Mouse (Mus musculus) MEL (cell line): ENCODE measurements around the gene Rprd1b. TPM values are rescaled to one million over a fixed set of nuclear protein-coding genes. Genes with fewer than 3 reads are reported as not detected.

ENCODE experiments used
- DNase-seq: peaks from one replicate; pipeline ENCODE4 v3.0.0; 2011; ENCODE audit warnings: low read depth, low spot score
- H3K27ac ChIP-seq: 2 replicates; pipeline ENCODE4 v1.5.1; 2012; ENCODE audit warnings: low read depth, mild to moderate bottlenecking, control low read depth, low read length, moderate library complexity; ENCODE audit not compliant: control insufficient read depth
- H3K27me3 ChIP-seq, 2 experiments: fragments of 150-350 bp in 1 of 2; sonication (generic) in 1 of 2; 2 replicates each; pipeline ENCODE4 v1.6.1; 2012; ENCODE audit warnings: low read length in 2 of 2, mild to moderate bottlenecking in 2 of 2, improper control_type of control experiment in 1 of 2, moderate library complexity in 1 of 2; ENCODE audit not compliant: insufficient read depth in 2 of 2, control insufficient read depth in 1 of 2
- H3K36me3 ChIP-seq, 2 experiments: 2 replicates each; pipeline ENCODE4 v1.6.1; 2012 to 2014; ENCODE audit warnings: low read length in 2 of 2, improper control_type of control experiment in 1 of 2, inconsistent platforms in 1 of 2, mild to moderate bottlenecking in 1 of 2; ENCODE audit not compliant: insufficient read depth in 2 of 2, control insufficient read depth in 1 of 2
- H3K4me1 ChIP-seq, 2 experiments: fragments of 150-350 bp in 1 of 2; sonication (generic) in 1 of 2; 2 replicates each; pipeline ENCODE4 v1.6.1; 2012; ENCODE audit warnings: low read length in 2 of 2, improper control_type of control experiment in 1 of 2, mild to moderate bottlenecking in 1 of 2; ENCODE audit not compliant: insufficient read depth in 2 of 2, control insufficient read depth in 1 of 2
- H3K4me3 ChIP-seq, 2 experiments: fragments of 150-350 bp in 1 of 2; sonication (generic) in 1 of 2; 2 replicates each; pipeline ENCODE4 v1.5.1; 2012; ENCODE audit warnings: low read depth in 2 of 2, low read length in 2 of 2, mild to moderate bottlenecking in 2 of 2, moderate library complexity in 2 of 2, control low read depth in 1 of 2, improper control_type of control experiment in 1 of 2; ENCODE audit not compliant: control insufficient read depth in 1 of 2, insufficient read depth in 1 of 2
- H3K79me2 ChIP-seq: 2 replicates; pipeline ENCODE4 v1.6.1; 2012; ENCODE audit warnings: mild to moderate bottlenecking, low read length, moderate library complexity; ENCODE audit not compliant: control insufficient read depth, poor library complexity, insufficient read depth
- H3K9ac ChIP-seq: 2 replicates; pipeline ENCODE4 v1.6.1; 2012; ENCODE audit warnings: low read depth, mild to moderate bottlenecking, control low read depth, low read length, moderate library complexity; ENCODE audit not compliant: control insufficient read depth, poor library complexity, severe bottlenecking
- H3K9me3 ChIP-seq: fragments of 150-350 bp; sonication (generic); replicated peaks from 2 replicates; pipeline ENCODE4 v1.6.1; 2012; ENCODE audit warnings: mild to moderate bottlenecking, low read length, improper control_type of control experiment, moderate library complexity; ENCODE audit not compliant: insufficient read depth
- BHLHE40 ChIP-seq: IDR thresholded peaks from 2 replicates; pipeline ENCODE4 v1.6.1; 2012; ENCODE audit warnings: low read depth, mild to moderate bottlenecking, inconsistent platforms, low read length, improper control_type of control experiment, borderline replicate concordance
- CHD1 ChIP-seq: IDR thresholded peaks from 2 replicates; pipeline ENCODE4 v1.6.1; 2012; ENCODE audit warnings: low read depth, mild to moderate bottlenecking, inconsistent platforms, low read length, improper control_type of control experiment
- CHD2 ChIP-seq: IDR thresholded peaks from 2 replicates; pipeline ENCODE4 v1.6.1; 2011; ENCODE audit warnings: low read length, improper control_type of control experiment
- CTCF ChIP-seq, 3 experiments: IDR thresholded peaks in 2 of 3; conservative IDR thresholded peaks in 1 of 3; 2 replicates each; pipeline ENCODE4 v1.5.1; 2011 to 2012; ENCODE audit warnings: low read length in 3 of 3, low read depth in 2 of 3, mild to moderate bottlenecking in 2 of 3, improper control_type of control experiment in 1 of 3, inconsistent platforms in 1 of 3, mixed read lengths in 1 of 3, moderate library complexity in 1 of 3; ENCODE audit not compliant: control insufficient read depth in 1 of 3, insufficient read depth in 1 of 3, poor library complexity in 1 of 3, severe bottlenecking in 1 of 3
- E2F4 ChIP-seq: IDR thresholded peaks from 2 replicates; pipeline ENCODE4 v1.6.1; 2011; ENCODE audit warnings: low read depth, low read length, improper control_type of control experiment, borderline replicate concordance
- ELF1 ChIP-seq: IDR thresholded peaks from 2 replicates; pipeline ENCODE4 v1.6.1; 2014; ENCODE audit warnings: low read depth, mild to moderate bottlenecking, inconsistent platforms, low read length, improper control_type of control experiment, moderate library complexity
- EP300 ChIP-seq, 2 experiments: IDR thresholded peaks; 2 replicates each; pipeline ENCODE4 v1.6.1; 2011; ENCODE audit warnings: improper control_type of control experiment in 2 of 2, low read length in 2 of 2, low read depth in 1 of 2, mild to moderate bottlenecking in 1 of 2
- ETS1 ChIP-seq: IDR thresholded peaks from 2 replicates; pipeline ENCODE4 v1.6.1; 2012; ENCODE audit warnings: low read depth, mild to moderate bottlenecking, inconsistent platforms, low read length, improper control_type of control experiment, moderate library complexity
- GABPA ChIP-seq: IDR thresholded peaks from 2 replicates; pipeline ENCODE4 v1.6.1; 2012; ENCODE audit warnings: low read depth, mild to moderate bottlenecking, inconsistent platforms, low read length, improper control_type of control experiment, moderate library complexity
- JUND ChIP-seq: IDR thresholded peaks from 2 replicates; pipeline ENCODE4 v1.6.1; 2011; ENCODE audit warnings: low read depth, mild to moderate bottlenecking, improper control_type of control experiment, low read length
- KAT2A ChIP-seq: conservative IDR thresholded peaks from 2 replicates; pipeline ENCODE4 v1.6.1; 2012; ENCODE audit warnings: low read depth, low read length, improper control_type of control experiment, inconsistent platforms
- MAX ChIP-seq: IDR thresholded peaks from 2 replicates; pipeline ENCODE4 v1.6.1; 2011; ENCODE audit warnings: low read length, improper control_type of control experiment
- MAZ ChIP-seq: IDR thresholded peaks from 2 replicates; pipeline ENCODE4 v1.6.1; 2012; ENCODE audit warnings: low read depth, mild to moderate bottlenecking, inconsistent platforms, low read length, improper control_type of control experiment
- MEF2A ChIP-seq: IDR thresholded peaks from 2 replicates; pipeline ENCODE4 v1.6.1; 2014; ENCODE audit warnings: low read depth, mild to moderate bottlenecking, inconsistent platforms, low read length, improper control_type of control experiment; ENCODE audit not compliant: poor library complexity, insufficient replicate concordance, severe bottlenecking; ENCODE audit errors: extremely low read depth
- MXI1 ChIP-seq: IDR thresholded peaks from 2 replicates; pipeline ENCODE4 v1.6.1; 2011; ENCODE audit warnings: mild to moderate bottlenecking, low read depth, low read length, improper control_type of control experiment
- NELFE ChIP-seq: IDR thresholded peaks from 2 replicates; pipeline ENCODE4 v1.6.1; 2011; ENCODE audit warnings: low read depth, low read length, improper control_type of control experiment
- NRF1 ChIP-seq: IDR thresholded peaks from 2 replicates; pipeline ENCODE4 v1.6.1; 2014; ENCODE audit warnings: low read depth, mild to moderate bottlenecking, inconsistent platforms, low read length, improper control_type of control experiment, moderate library complexity; ENCODE audit not compliant: poor library complexity, insufficient read depth, severe bottlenecking
- POLR2A ChIP-seq, 2 experiments: IDR thresholded peaks; 2 replicates each; pipeline ENCODE4 v1.6.1; 2011 to 2012; ENCODE audit warnings: low read length in 2 of 2, mild to moderate bottlenecking in 2 of 2, control low read depth in 1 of 2, improper control_type of control experiment in 1 of 2, low read depth in 1 of 2, moderate library complexity in 1 of 2; ENCODE audit not compliant: control insufficient read depth in 1 of 2, insufficient read depth in 1 of 2, poor library complexity in 1 of 2
- POLR2AphosphoS2 ChIP-seq: IDR thresholded peaks from 2 replicates; pipeline ENCODE4 v1.6.1; 2011; ENCODE audit warnings: low read length, improper control_type of control experiment
- POLR2AphosphoS5 ChIP-seq: IDR thresholded peaks from 2 replicates; pipeline ENCODE4 v1.6.1; 2012; ENCODE audit warnings: low read depth, borderline replicate concordance, mild to moderate bottlenecking, inconsistent platforms, low read length, moderate library complexity, mixed read lengths
- RAD21 ChIP-seq: IDR thresholded peaks from 2 replicates; pipeline ENCODE4 v1.6.1; 2011; ENCODE audit warnings: mild to moderate bottlenecking, low read depth, low read length, improper control_type of control experiment
- RCOR1 ChIP-seq: IDR thresholded peaks from 2 replicates; pipeline ENCODE4 v1.6.1; 2012; ENCODE audit warnings: low read depth, mild to moderate bottlenecking, inconsistent platforms, low read length, improper control_type of control experiment
- SIN3A ChIP-seq: IDR thresholded peaks from 2 replicates; pipeline ENCODE4 v1.6.1; 2012; ENCODE audit warnings: low read length, improper control_type of control experiment, inconsistent platforms
- SMC3 ChIP-seq: IDR thresholded peaks from 2 replicates; pipeline ENCODE4 v1.6.1; 2011; ENCODE audit warnings: low read depth, low read length, improper control_type of control experiment
- TAL1 ChIP-seq: IDR thresholded peaks from 2 replicates; pipeline ENCODE4 v1.6.1; 2012; ENCODE audit warnings: mild to moderate bottlenecking, inconsistent platforms, low read length, moderate library complexity, mixed read lengths
- TBP ChIP-seq: IDR thresholded peaks from 2 replicates; pipeline ENCODE4 v1.8.0; 2011; ENCODE audit warnings: low read depth, low read length, improper control_type of control experiment
- TCF12 ChIP-seq: IDR thresholded peaks from 2 replicates; pipeline ENCODE4 v1.6.1; 2014; ENCODE audit warnings: low read depth, mild to moderate bottlenecking, inconsistent platforms, low read length, improper control_type of control experiment, moderate library complexity
- UBTF ChIP-seq: IDR thresholded peaks from 2 replicates; pipeline ENCODE4 v1.6.1; 2012; ENCODE audit warnings: low read depth, mild to moderate bottlenecking, inconsistent platforms, low read length, improper control_type of control experiment, moderate library complexity, borderline replicate concordance; ENCODE audit not compliant: insufficient read depth
- USF1 ChIP-seq: IDR thresholded peaks from 2 replicates; pipeline ENCODE4 v1.6.1; 2014; ENCODE audit warnings: low read depth, mild to moderate bottlenecking, inconsistent platforms, low read length, improper control_type of control experiment, moderate library complexity
- USF2 ChIP-seq, 2 experiments: IDR thresholded peaks; 2 replicates each; pipeline ENCODE4 v1.6.1; 2011 to 2012; ENCODE audit warnings: improper control_type of control experiment in 2 of 2, low read length in 2 of 2, borderline replicate concordance in 1 of 2, inconsistent platforms in 1 of 2, low read depth in 1 of 2, mild to moderate bottlenecking in 1 of 2; ENCODE audit not compliant: insufficient read depth in 1 of 2
- ZC3H11A ChIP-seq: IDR thresholded peaks from 2 replicates; pipeline ENCODE4 v1.6.1; 2012; ENCODE audit warnings: low read depth, mild to moderate bottlenecking, inconsistent platforms, low read length, improper control_type of control experiment
- ZKSCAN1 ChIP-seq: IDR thresholded peaks from 2 replicates; pipeline ENCODE4 v1.6.1; 2012; ENCODE audit warnings: low read depth, mild to moderate bottlenecking, inconsistent platforms, low read length, improper control_type of control experiment, moderate library complexity
- ZMIZ1 ChIP-seq: IDR thresholded peaks from 2 replicates; pipeline ENCODE4 v1.6.1; 2012; ENCODE audit warnings: low read depth, mild to moderate bottlenecking, inconsistent platforms, low read length, improper control_type of control experiment, moderate library complexity
- ZNF384 ChIP-seq: IDR thresholded peaks from 2 replicates; pipeline ENCODE4 v1.6.1; 2012; ENCODE audit warnings: low read depth, mild to moderate bottlenecking, inconsistent platforms, low read length, improper control_type of control experiment
- polyA plus RNA-seq, 2 experiments: library from polyadenylated mRNA; stranded (reverse) in 1 of 2; unstranded in 1 of 2; fragments of >175 nt in 1 of 2; fragments of >200 nt in 1 of 2; gene quantifications; 2 replicates each; pipeline versions ENCODE4 v1.2.1 to v1.2.4; 2012; ENCODE audit warnings: low replicate concordance in 2 of 2, low read depth in 1 of 2; ENCODE audit not compliant: insufficient read length in 2 of 2, insufficient read depth in 1 of 2, missing spikeins in 1 of 2
- total RNA-seq: library from RNA; depleted of rRNA; stranded (reverse); fragments of 300-350 nt; gene quantifications from 2 replicates; pipeline ENCODE4 v1.2.3, GENCODE M21; 2012

Rprd1b gene
- total and polyA plus RNA-seq, 3 experiments: 14.2 to 35.1 TPM; not detected in 1

DNA sequence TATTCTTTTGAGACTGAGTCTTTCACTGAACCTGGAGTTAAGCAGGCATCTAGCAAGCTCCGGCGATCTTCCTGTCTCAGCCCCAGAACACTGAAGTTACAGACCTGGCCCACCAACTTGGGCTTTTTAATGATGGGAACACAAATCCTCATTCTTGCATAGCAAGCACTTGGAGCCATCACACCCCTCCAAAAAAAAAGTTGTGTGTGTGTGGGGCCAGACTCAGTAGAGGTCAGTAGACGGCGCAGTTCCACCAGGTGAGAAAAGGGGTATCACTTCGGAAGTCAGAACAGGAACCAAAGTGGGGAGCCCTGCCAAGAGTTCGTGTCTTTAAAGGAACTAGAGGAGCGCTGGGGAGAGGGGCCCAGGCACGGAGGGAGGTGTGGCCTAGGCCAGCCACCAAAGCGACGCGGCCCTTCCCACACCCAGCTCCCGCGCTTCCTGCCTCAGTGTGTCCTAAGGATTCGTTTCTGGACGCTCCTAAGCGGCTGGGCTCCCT lies 393 bp upstream of the Rprd1b start:
- H3K79me2 ChIP-seq: peaks cover 52% of the 10 kb centered on the region
- H3K4me3 ChIP-seq: peak overlapping the region; percentile 65 to 86
- H3K9ac ChIP-seq: peak overlapping the region; percentile 95
- no peak for TF ChIP-seq ZNF384
- no peak for TF ChIP-seq MAX
- TF ChIP-seq POLR2AphosphoS2: no peak
- TF ChIP-seq MXI1: peak; percentile 32; the same call in 1 of the 2 replicates
- TF ChIP-seq NRF1: no peak
- no peak for TF ChIP-seq EP300 (IDR thresholded peaks at IDR 0.05; ENCODE audit: low read depth in 1 of 2, low read length in 2 of 2)
- TF ChIP-seq CHD1: no peak
- TF ChIP-seq ETS1: 0 out of 2 replicates have a peak, but pooled peaks have one; percentile 4
- TF ChIP-seq JUND: no peak
- TF ChIP-seq TAL1: no peak
- TF ChIP-seq TBP: no peak
- no peak for TF ChIP-seq BHLHE40
- TF ChIP-seq GABPA: no peak
- peak; percentile 17 for TF ChIP-seq RAD21
- TF ChIP-seq TCF12: no peak
- TF ChIP-seq E2F4: no peak
- no peak for TF ChIP-seq NELFE
- TF ChIP-seq ZKSCAN1: no peak
- no peak for TF ChIP-seq UBTF
- TF ChIP-seq ZMIZ1: no peak
- TF ChIP-seq ELF1: no peak
- no peak for TF ChIP-seq RCOR1
- peak; percentile 18; the same call in 1 of the 2 replicates for TF ChIP-seq SMC3
- TF ChIP-seq POLR2AphosphoS5: no peak
- no peak for TF ChIP-seq KAT2A
- no peak for TF ChIP-seq SIN3A
- TF ChIP-seq POLR2A (IDR thresholded peaks at IDR 0.05; ENCODE audit: control insufficient read depth in 1 of 2, insufficient read depth in 1 of 2, low read depth in 1 of 2, low read length in 2 of 2, poor library complexity in 1 of 2): peak in 1 of 2 experiments; percentile 33; a peak in 1 of 4 replicates
- TF ChIP-seq USF1: no peak
- no peak for TF ChIP-seq MEF2A
- TF ChIP-seq CTCF (IDR thresholded peaks at IDR 0.05 in 2 of 3, conservative IDR thresholded peaks at IDR 0.05 in 1 of 3; ENCODE audit: control insufficient read depth in 1 of 3, insufficient read depth in 1 of 3, low read depth in 2 of 3, low read length in 3 of 3, poor library complexity in 1 of 3, severe bottlenecking in 1 of 3): peak in 2 of 3 experiments; percentile 43 to 52; a peak in 4 of 6 replicates
- TF ChIP-seq CHD2: no peak
- no peak for TF ChIP-seq MAZ
- TF ChIP-seq ZC3H11A: no peak
- TF ChIP-seq USF2 (IDR thresholded peaks at IDR 0.05; ENCODE audit: borderline replicate concordance in 1 of 2, insufficient read depth in 1 of 2, low read depth in 1 of 2, low read length in 2 of 2): no peak
- H3K27me3 ChIP-seq: no peaks in the 10 kb centered on the region
- DNase-seq: peak; percentile 92
- peak overlapping the region; percentile 87 for H3K27ac ChIP-seq
- H3K36me3 ChIP-seq: peaks cover 0 to 30% of the 10 kb centered on the region in 2 experiments; a peak in 2 of 4 replicates
- H3K9me3 ChIP-seq: no peaks in the 10 kb centered on the region
- peaks cover 20 to 21% of the 10 kb centered on the region in 2 experiments for H3K4me1 ChIP-seq
